Mouse (Mus musculus) stomach, postnatal 0 days (tissue): Measurements from ENCODE around the gene Htr5b.

Experiments
- CTCF ChIP-seq: IDR thresholded peaks from 2 replicates; pipeline ENCODE4 v1.5.1; 2016; ENCODE audit warnings: antibody characterized with exemption, low read depth, mild to moderate bottlenecking, moderate library complexity
- EP300 ChIP-seq: optimal IDR thresholded peaks from 2 replicates; pipeline ENCODE3; 2016; ENCODE audit warnings: antibody characterized with exemption

- TF ChIP-seq CTCF (no peak), EP300 (no peak)
These were observed 48.9 kb downstream of the Htr5b start for GRCm38 (mm10) chr1:121479403-121479802.
